7 mouse cellular contexts compared by ENCODE assay signal in genomic region chr1:133961281-133962134, GRCm38 (mm10). TPM values are rescaled to one million over a fixed set of nuclear protein-coding genes. Genes with fewer than 3 reads are reported as not detected.
DNase-seq lines count a peak whose midpoint lies in the region; ATAC-seq and TF ChIP-seq lines count a peak whose summit lies in the region.

No protein-coding gene starts in this region.

- H3K27me3 ChIP-seq in intestine, postnatal 0 days (replicated peaks; ENCODE audit: control insufficient read depth, insufficient read depth, low read length), result no peaks in the 10 kb centered on the region
- H3K27me3 ChIP-seq in midbrain, embryonic 16.5 days (ENCODE audit: control insufficient read depth, insufficient read depth, low read depth, low read length), result no peaks in the 10 kb centered on the region

- peak overlapping the region; percentile 32; the same call in 1 of the 2 replicates for H3K4me2 ChIP-seq in intestine, postnatal 0 days (replicated peaks; ENCODE audit: low read depth)
- H3K4me2 ChIP-seq in midbrain, embryonic 16.5 days (ENCODE audit: low read length), result 0 out of 2 replicates have a peak overlapping the region, but pooled peaks have one; percentile 7

- peak; percentile 77 for DNase-seq in adrenal gland, postnatal 25 days
- DNase-seq in embryo, embryonic 10.5 days (ENCODE audit: low spot score), result peak; percentile 83
- DNase-seq in heart, adult 11 months, result peak; percentile 99
- peak; percentile 57 for DNase-seq in liver
- DNase-seq in testis, postnatal 14 days (ENCODE audit: low spot score), result peak; percentile 78

- peak; percentile 66 for ATAC-seq in intestine, postnatal 0 days
- ATAC-seq in midbrain, embryonic 16.5 days, result peak; percentile 58

- no peaks in the 10 kb centered on the region for H3K36me3 ChIP-seq in intestine, postnatal 0 days (ENCODE audit: control insufficient read depth, insufficient read depth)
- H3K36me3 ChIP-seq in midbrain, embryonic 16.5 days (ENCODE audit: control insufficient read depth, insufficient read depth, low read length), result no peaks in the 10 kb centered on the region

- H3K4me3 ChIP-seq in intestine, postnatal 0 days (ENCODE audit: low read depth, low read length), result no peak overlapping the region
- H3K4me3 ChIP-seq in midbrain, embryonic 16.5 days (ENCODE audit: low read depth, low read length), result no peak overlapping the region

- no peak overlapping the region for H3K27ac ChIP-seq in intestine, postnatal 0 days (ENCODE audit: low read depth, low read length)
- no peak overlapping the region for H3K27ac ChIP-seq in midbrain, embryonic 16.5 days (ENCODE audit: low read length)

- no peak overlapping the region for H3K9ac ChIP-seq in intestine, postnatal 0 days (ENCODE audit: low read depth, low read length)
- no peak overlapping the region for H3K9ac ChIP-seq in midbrain, embryonic 16.5 days (ENCODE audit: low read depth, low read length)

- peak; percentile 81 for TF ChIP-seq CTCF in intestine, postnatal 0 days (IDR thresholded peaks at IDR 0.05; ENCODE audit: low read depth)

- no peaks in the 10 kb centered on the region for H3K4me1 ChIP-seq in intestine, postnatal 0 days (replicated peaks; ENCODE audit: control insufficient read depth, insufficient read depth, low read length)
- no peaks in the 10 kb centered on the region; the same call in 1 of the 2 replicates for H3K4me1 ChIP-seq in midbrain, embryonic 16.5 days (ENCODE audit: control insufficient read depth, insufficient read depth, low read length)

- no peaks in the 10 kb centered on the region for H3K9me3 ChIP-seq in intestine, postnatal 0 days (ENCODE audit: control insufficient read depth)
- H3K9me3 ChIP-seq in midbrain, embryonic 16.5 days (replicated peaks; ENCODE audit: control insufficient read depth, low read length, poor library complexity, severe bottlenecking), result no peaks in the 10 kb centered on the region

- 22% methylated on average over 18 of the region's 18 CpGs for WGBS in intestine, postnatal 0 days
- 14% methylated on average over 18 of the region's 18 CpGs for WGBS in midbrain, embryonic 16.5 days

RNA-seq across cellular contexts. Expression of gene Prelp, which starts 40.3 kb away (rescaled TPM):
- 38.0 and 39.8 TPM in 2 replicates for total RNA-seq in adrenal gland, postnatal 25 days (2021)
- polyA plus RNA-seq in intestine, postnatal 0 days (2015; fragmentation: Nextera tagmentation; extraction: Ambion mirVana), result 3.3 and 4.1 TPM in 2 replicates
- 8.1 and 9.1 TPM in 2 replicates for polyA plus RNA-seq in midbrain, embryonic 16.5 days (2015; fragmentation: Nextera tagmentation; extraction: Ambion mirVana)

RNA-seq across cellular contexts. Expression of gene Optc, which starts 53.7 kb away (rescaled TPM):
- 1.0 and 1.2 TPM in 2 replicates for total RNA-seq in adrenal gland, postnatal 25 days (2021)
- polyA plus RNA-seq in intestine, postnatal 0 days (2015; fragmentation: Nextera tagmentation; extraction: Ambion mirVana), result 0.82 and 0.94 TPM in 2 replicates
- polyA plus RNA-seq in midbrain, embryonic 16.5 days (2015; fragmentation: Nextera tagmentation; extraction: Ambion mirVana), result 2.3 and 3.7 TPM in 2 replicates
